Mouse (Mus musculus): ENCODE data around the gene Aipl1. TPM values are rescaled to one million over a fixed set of nuclear protein-coding genes. Genes with fewer than 3 reads are reported as not detected.

Aipl1 gene
- polyA plus RNA-seq, 1 experiment from 2014 or later, result 0.05 TPM

DNA sequence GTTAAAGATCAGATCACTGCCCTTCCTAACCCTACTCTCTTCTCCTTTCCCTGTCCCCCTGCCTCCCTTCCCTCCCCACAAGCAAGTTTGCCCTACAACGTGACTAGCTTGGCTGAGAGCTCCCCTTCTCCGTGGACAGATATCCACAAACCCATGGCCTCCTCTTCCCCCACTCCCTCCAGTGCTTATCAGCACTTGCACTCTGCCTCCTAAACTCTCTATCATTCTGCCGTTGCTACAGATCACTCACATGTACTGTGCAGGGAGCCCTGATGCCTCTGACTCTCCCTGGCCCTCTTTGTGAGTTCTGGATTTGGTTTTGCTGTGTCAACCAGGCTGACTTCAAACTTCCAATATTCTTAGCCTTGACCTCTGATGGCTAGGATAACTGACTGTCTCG lies 16.3 kb downstream of the Aipl1 start:
- no peaks in the 10 kb centered on the region for H3K9me3 ChIP-seq (ENCODE audit: low read length)
- no peak overlapping the region for H3K9ac ChIP-seq (replicated peaks)
- H3K27me3 ChIP-seq (ENCODE audit: insufficient read depth, low read length), result no peaks in the 10 kb centered on the region
- DNase-seq (no peak), ATAC-seq (no peak)
- no peaks in the 10 kb centered on the region for H3K4me1 ChIP-seq (ENCODE audit: insufficient read depth)
- no peak overlapping the region for H3K4me2 ChIP-seq (ENCODE audit: low read depth, low read length)
- H3K27ac ChIP-seq (ENCODE audit: low read depth), result no peak overlapping the region
- H3K4me3 ChIP-seq (ENCODE audit: low read depth, low read length), result no peak overlapping the region
- WGBS (ENCODE audit: insufficient replicate concordance), result 44% methylated on average over 4 of the region's 4 CpGs
- TF ChIP-seq EP300 (IDR thresholded peaks at IDR 0.05; ENCODE audit: low read depth) (no peak), CTCF (IDR thresholded peaks at IDR 0.05; ENCODE audit: low read depth) (no peak)
- no peaks in the 10 kb centered on the region for H3K36me3 ChIP-seq (replicated peaks; ENCODE audit: insufficient read depth, low read length)

DNA sequence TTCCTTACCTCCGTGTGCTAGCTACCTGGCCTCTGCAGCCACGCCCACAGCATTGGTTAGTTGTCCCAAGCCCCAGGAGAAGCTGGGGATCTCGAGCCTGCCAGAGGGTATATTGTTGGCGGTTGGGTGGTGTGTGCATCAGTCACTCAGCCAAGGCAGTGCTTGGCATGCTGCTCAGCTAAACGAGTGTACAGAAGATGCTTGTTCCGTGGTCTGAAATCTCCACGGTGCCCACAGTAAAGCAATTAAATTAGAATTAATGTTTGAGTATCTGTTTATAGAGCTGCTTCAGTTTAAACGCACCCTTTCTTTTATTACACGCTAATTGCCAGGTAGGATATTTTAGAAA lies 20.1 kb downstream of the Aipl1 start:
- H3K9me3 ChIP-seq (ENCODE audit: low read length), result no peaks in the 10 kb centered on the region
- TF ChIP-seq CTCF (IDR thresholded peaks at IDR 0.05; ENCODE audit: low read depth) (no peak), EP300 (IDR thresholded peaks at IDR 0.05; ENCODE audit: low read depth) (no peak)
- ATAC-seq, result no peak

DNA sequence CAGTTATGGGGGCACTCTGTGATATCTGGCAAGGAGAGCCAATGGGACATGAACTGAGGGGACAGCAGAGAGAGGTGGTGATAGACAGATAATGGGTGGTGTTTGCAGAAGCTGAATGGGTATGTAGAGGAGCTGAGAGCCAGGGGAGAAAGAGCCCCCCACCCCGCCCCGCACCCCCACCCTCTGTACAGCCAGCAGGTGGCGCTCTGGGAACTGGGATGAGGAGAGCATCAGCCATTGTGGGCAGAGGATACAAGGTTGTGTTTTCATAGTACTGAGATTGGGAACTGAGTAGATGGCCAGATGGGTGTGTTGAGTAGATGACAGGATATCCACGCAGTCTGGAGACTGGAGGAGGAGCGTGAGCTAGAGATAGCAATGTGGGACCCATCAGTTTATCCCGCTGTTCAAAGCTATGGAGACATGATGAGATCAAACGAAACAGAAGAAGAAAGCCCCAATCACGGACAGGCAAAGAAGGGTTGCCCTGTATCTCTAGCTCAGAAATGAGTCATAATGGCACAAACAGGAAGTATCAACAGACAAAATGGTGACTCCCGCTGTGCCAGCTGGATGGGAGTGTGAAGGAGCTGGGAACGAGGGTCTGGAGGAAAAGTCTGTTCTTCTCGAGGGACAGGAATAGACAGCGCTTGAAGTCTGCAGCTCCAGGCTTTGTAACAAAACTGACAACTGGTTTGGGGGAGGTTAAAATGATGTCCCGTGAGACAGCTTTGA lies 20.6 kb downstream of the Aipl1 start:
- TF ChIP-seq EP300 (IDR thresholded peaks at IDR 0.05; ENCODE audit: low read depth), result no peak
- no peak for TF ChIP-seq CTCF (IDR thresholded peaks at IDR 0.05; ENCODE audit: low read depth)
- no peak overlapping the region for H3K4me3 ChIP-seq (ENCODE audit: low read depth, low read length)
- ATAC-seq, result no peak
- H3K36me3 ChIP-seq (replicated peaks; ENCODE audit: insufficient read depth, low read length), result no peaks in the 10 kb centered on the region
- H3K4me2 ChIP-seq (ENCODE audit: low read depth, low read length), result no peak overlapping the region
- WGBS (ENCODE audit: insufficient replicate concordance), result 71% methylated on average over 13 of the region's 13 CpGs
- H3K27me3 ChIP-seq (ENCODE audit: insufficient read depth, low read length), result no peaks in the 10 kb centered on the region
- no peak overlapping the region for H3K9ac ChIP-seq (replicated peaks)
- no peak for DNase-seq
- H3K4me1 ChIP-seq (ENCODE audit: insufficient read depth), result peaks cover under 1% of the 10 kb centered on the region; the same call in 1 of the 2 replicates
- H3K27ac ChIP-seq (ENCODE audit: low read depth), result no peak overlapping the region
- H3K9me3 ChIP-seq (ENCODE audit: low read length), result no peaks in the 10 kb centered on the region

More for the DNA sequence above, 20.1 kb downstream of the Aipl1 start:
- H3K36me3 ChIP-seq (replicated peaks; ENCODE audit: insufficient read depth, low read length), result no peaks in the 10 kb centered on the region
- H3K4me2 ChIP-seq (ENCODE audit: low read depth, low read length), result no peak overlapping the region
- H3K4me3 ChIP-seq (ENCODE audit: low read depth, low read length), result no peak overlapping the region
- H3K27ac ChIP-seq (ENCODE audit: low read depth), result no peak overlapping the region
- no peak overlapping the region for H3K9ac ChIP-seq (replicated peaks)
- WGBS (ENCODE audit: insufficient replicate concordance), result 74% methylated on average over 9 of the region's 9 CpGs
- DNase-seq, result no peak
- no peaks in the 10 kb centered on the region for H3K27me3 ChIP-seq (ENCODE audit: insufficient read depth, low read length)
- H3K4me1 ChIP-seq (ENCODE audit: insufficient read depth), result no peaks in the 10 kb centered on the region

DNA sequence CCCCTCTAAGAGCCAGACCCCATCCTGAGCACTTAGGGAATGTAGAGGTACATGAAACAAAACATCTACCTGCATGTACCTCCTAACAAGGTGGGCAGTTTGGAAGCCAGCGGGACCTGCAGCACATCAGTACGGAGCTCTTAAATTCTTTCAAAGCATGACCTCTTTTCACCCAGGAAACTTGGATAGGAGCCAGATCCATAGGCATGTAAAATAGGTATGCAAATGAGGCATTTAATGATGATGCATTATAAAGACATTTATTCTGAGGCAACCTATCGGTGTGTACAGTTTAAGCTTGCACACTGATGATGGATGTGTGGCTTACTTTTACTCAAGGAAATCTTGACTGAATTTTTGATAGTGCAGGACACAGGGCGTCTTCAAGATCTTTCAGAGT lies 22.6 kb downstream of the Aipl1 start:
- WGBS (ENCODE audit: insufficient replicate concordance), result 77% methylated on average over 4 of the region's 4 CpGs
- Histone ChIP-seq H3K9me3 (ENCODE audit: low read length) (no peaks in the 10 kb centered on the region), H3K4me1 (ENCODE audit: insufficient read depth) (peaks cover 2% of the 10 kb centered on the region; the same call in 1 of the 2 replicates), H3K27me3 (ENCODE audit: insufficient read depth, low read length) (no peaks in the 10 kb centered on the region), H3K36me3 (replicated peaks; ENCODE audit: insufficient read depth, low read length) (no peaks in the 10 kb centered on the region), H3K27ac (ENCODE audit: low read depth) (no peak overlapping the region), H3K4me3 (ENCODE audit: low read depth, low read length) (no peak overlapping the region), H3K9ac (replicated peaks) (no peak overlapping the region), H3K4me2 (ENCODE audit: low read depth, low read length) (no peak overlapping the region)
- no peak for TF ChIP-seq CTCF (IDR thresholded peaks at IDR 0.05; ENCODE audit: low read depth)
- no peak for TF ChIP-seq EP300 (IDR thresholded peaks at IDR 0.05; ENCODE audit: low read depth)
- DNase-seq (no peak), ATAC-seq (no peak)

DNA sequence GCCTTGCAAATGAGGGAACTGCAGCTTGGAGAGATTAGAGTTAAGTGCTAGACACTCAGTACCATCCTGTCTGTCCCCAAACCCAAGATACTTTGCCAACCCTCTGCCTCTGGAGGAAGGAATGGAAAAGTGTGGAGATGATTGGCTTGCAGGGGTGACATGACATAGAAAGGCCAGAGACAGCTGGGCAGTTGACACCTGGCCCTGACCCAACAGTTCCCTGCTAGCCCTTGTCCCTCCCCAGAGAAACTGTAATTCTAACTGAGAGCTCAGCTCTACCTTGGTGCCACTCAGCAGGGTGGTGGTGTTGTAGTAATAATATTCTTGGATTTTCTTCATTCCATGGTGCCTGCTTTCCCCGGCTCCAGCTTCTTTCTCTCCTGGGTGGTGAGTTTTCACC lies 25.4 kb downstream of the Aipl1 start:
- Histone ChIP-seq H3K9ac (replicated peaks) (no peak overlapping the region), H3K27ac (ENCODE audit: low read depth) (no peak overlapping the region), H3K4me2 (ENCODE audit: low read depth, low read length) (no peak overlapping the region), H3K4me1 (ENCODE audit: insufficient read depth) (peaks cover 2% of the 10 kb centered on the region; the same call in 1 of the 2 replicates), H3K27me3 (ENCODE audit: insufficient read depth, low read length) (no peaks in the 10 kb centered on the region), H3K36me3 (replicated peaks; ENCODE audit: insufficient read depth, low read length) (no peaks in the 10 kb centered on the region), H3K9me3 (ENCODE audit: low read length) (no peaks in the 10 kb centered on the region), H3K4me3 (ENCODE audit: low read depth, low read length) (no peak overlapping the region)
- 63% methylated on average over 1 of the region's 1 CpGs for WGBS (ENCODE audit: insufficient replicate concordance)
- no peak for TF ChIP-seq EP300 (IDR thresholded peaks at IDR 0.05; ENCODE audit: low read depth)
- TF ChIP-seq CTCF (IDR thresholded peaks at IDR 0.05; ENCODE audit: low read depth), result no peak
- no peak for ATAC-seq
- no peak for DNase-seq

DNA sequence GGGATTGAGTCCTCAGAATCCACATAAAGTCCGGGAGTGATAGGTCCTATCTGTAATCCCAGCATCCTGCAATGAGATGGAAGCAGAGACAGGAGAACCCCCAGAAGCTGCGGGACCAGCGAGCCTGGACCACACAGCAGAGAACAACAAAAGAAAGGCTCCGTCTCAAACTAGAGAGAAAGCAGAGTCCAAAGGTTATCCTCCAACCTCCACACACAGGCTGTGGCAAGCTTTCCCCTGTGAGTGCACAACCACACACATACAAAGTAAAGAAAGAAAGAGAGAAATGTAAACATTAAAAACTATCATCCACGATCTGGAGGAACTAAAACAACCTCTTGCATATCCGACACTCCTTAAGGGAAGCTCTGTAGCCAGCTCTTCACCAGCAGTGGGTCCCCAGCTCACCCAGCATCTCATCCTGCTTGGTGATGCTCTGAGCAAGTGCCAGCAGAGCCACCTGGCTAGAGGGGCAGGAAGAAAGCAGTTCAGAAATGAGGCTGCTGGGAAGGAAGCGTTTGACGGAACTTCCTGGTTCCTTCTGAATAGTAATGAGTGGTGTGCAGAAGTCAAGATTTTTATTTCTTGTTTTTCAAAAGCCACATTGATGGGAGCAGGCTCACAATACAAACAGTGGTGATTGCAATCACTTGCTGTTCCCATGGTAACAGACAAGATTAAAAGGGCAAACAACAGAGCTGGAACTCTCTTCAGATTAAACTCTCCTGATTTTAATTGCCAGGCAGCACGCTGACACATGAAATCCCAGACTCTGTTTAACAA lies 26.2 kb downstream of the Aipl1 start:
- no peak for ATAC-seq
- no peaks in the 10 kb centered on the region for H3K27me3 ChIP-seq (ENCODE audit: insufficient read depth, low read length)

More for the DNA sequence above, 26.2 kb downstream of the Aipl1 start:
- H3K27ac ChIP-seq (ENCODE audit: low read depth), result no peak overlapping the region
- H3K4me2 ChIP-seq (ENCODE audit: low read depth, low read length), result no peak overlapping the region
- no peak overlapping the region for H3K4me3 ChIP-seq (ENCODE audit: low read depth, low read length)
- no peaks in the 10 kb centered on the region for H3K36me3 ChIP-seq (replicated peaks; ENCODE audit: insufficient read depth, low read length)
- TF ChIP-seq CTCF (IDR thresholded peaks at IDR 0.05; ENCODE audit: low read depth), result no peak
- TF ChIP-seq EP300 (IDR thresholded peaks at IDR 0.05; ENCODE audit: low read depth), result no peak
- H3K9ac ChIP-seq (replicated peaks), result no peak overlapping the region
- H3K9me3 ChIP-seq (ENCODE audit: low read length), result no peaks in the 10 kb centered on the region
- no peak for DNase-seq
- H3K4me1 ChIP-seq (ENCODE audit: insufficient read depth), result peaks cover 2% of the 10 kb centered on the region; the same call in 1 of the 2 replicates
- 30% methylated on average over 9 of the region's 9 CpGs for WGBS (ENCODE audit: insufficient replicate concordance)

Data from liver, postnatal 0 days (tissue).